Mouse (Mus musculus): ENCODE data around the gene Hdac9. TPM values are rescaled to one million over a fixed set of nuclear protein-coding genes. Genes with fewer than 3 reads are reported as not detected.

Gene Hdac9
- total and polyA plus RNA-seq, 3 experiments, result 0.55 to 1.4 TPM; not detected in 1

- TF ChIP-seq POLR2AphosphoS5 (IDR thresholded peaks at IDR 0.05; ENCODE audit: insufficient replicate concordance, low read depth, low read length) (no peak), GATA2 (IDR thresholded peaks at IDR 0.05; ENCODE audit: borderline replicate concordance, low read depth, low read length) (no peak), TAL1 (conservative IDR thresholded peaks at IDR 0.05; ENCODE audit: low read depth, low read length) (no peak)
- no peak for ATAC-seq (ENCODE audit: extremely low read depth, insufficient number of reproducible peaks, low FRiP score, poor library complexity, severe bottlenecking)
- H3K4me3 ChIP-seq (ENCODE audit: low read depth, low read length), result no peak overlapping the region
- DNase-seq (ENCODE audit: low spot score), result no peak
- no peaks in the 10 kb centered on the region for H3K27me3 ChIP-seq (ENCODE audit: insufficient read depth, low read length)
- peaks cover 9% of the 10 kb centered on the region for H3K9me3 ChIP-seq (replicated peaks)
- no peaks in the 10 kb centered on the region for H3K4me1 ChIP-seq (ENCODE audit: insufficient read depth, low read depth, low read length)
- H3K36me3 ChIP-seq (replicated peaks), result no peaks in the 10 kb centered on the region
Observed at GRCm38 (mm10) chr12:34091851-34092250, 825.0 kb downstream of the Hdac9 start.

DNA sequence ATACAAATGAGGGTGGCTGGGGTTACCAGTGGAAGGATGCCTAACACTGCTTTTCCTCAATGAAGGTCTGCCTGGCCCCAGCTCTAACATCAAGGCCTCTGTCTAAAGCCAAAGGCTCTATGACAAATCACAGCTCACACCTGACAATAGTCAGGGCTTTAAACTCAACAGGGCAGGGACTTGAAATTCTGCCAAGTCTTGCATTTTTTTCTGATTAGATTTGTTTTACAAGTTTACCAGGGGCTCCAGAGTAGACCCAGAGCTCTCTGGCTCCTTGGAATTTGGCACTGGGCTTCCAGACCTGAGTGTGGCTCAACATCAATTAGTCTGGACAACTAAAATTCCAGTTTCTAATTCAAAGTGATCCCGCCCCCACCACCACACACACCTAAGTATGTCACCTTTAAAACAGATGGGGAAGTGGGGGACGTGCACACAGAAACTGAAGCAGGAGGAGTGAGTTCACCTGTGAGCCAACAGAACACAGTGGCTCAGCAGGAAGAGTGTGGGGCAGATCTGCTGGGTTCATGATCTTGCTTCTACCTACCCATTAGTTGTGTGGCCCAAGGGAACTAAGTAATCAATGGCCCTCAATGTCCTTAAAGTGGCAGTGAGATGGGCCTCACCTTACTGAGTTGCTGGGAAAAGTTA is 829.5 kb downstream of the Hdac9 start:
- no peaks in the 10 kb centered on the region for H3K4me1 ChIP-seq (ENCODE audit: insufficient read depth, low read depth, low read length)
- TF ChIP-seq GATA2 (IDR thresholded peaks at IDR 0.05; ENCODE audit: borderline replicate concordance, low read depth, low read length) (no peak), POLR2AphosphoS5 (IDR thresholded peaks at IDR 0.05; ENCODE audit: insufficient replicate concordance, low read depth, low read length) (no peak), TAL1 (conservative IDR thresholded peaks at IDR 0.05; ENCODE audit: low read depth, low read length) (no peak), CTCF (IDR thresholded peaks at IDR 0.05; ENCODE audit: low read depth, low read length) (no peak), GATA1 (IDR thresholded peaks at IDR 0.05; ENCODE audit: borderline replicate concordance, low read length) (no peak)
- no peak overlapping the region for H3K4me3 ChIP-seq (ENCODE audit: low read depth, low read length)
- ATAC-seq (ENCODE audit: extremely low read depth, insufficient number of reproducible peaks, low FRiP score, poor library complexity, severe bottlenecking), result no peak
- H3K36me3 ChIP-seq (replicated peaks), result no peaks in the 10 kb centered on the region
- H3K27me3 ChIP-seq (ENCODE audit: insufficient read depth, low read length), result no peaks in the 10 kb centered on the region
- H3K9me3 ChIP-seq (replicated peaks), result peaks cover 8% of the 10 kb centered on the region
- no peak for DNase-seq (ENCODE audit: low spot score)

- TF ChIP-seq GATA1 (IDR thresholded peaks at IDR 0.05; ENCODE audit: borderline replicate concordance, low read length) (no peak), TAL1 (conservative IDR thresholded peaks at IDR 0.05; ENCODE audit: low read depth, low read length) (no peak), CTCF (IDR thresholded peaks at IDR 0.05; ENCODE audit: low read depth, low read length) (no peak), GATA2 (IDR thresholded peaks at IDR 0.05; ENCODE audit: borderline replicate concordance, low read depth, low read length) (no peak)
- H3K9me3 ChIP-seq (replicated peaks), result peaks cover 22% of the 10 kb centered on the region
- ATAC-seq (ENCODE audit: extremely low read depth, insufficient number of reproducible peaks, low FRiP score, poor library complexity, severe bottlenecking) (no peak), DNase-seq (ENCODE audit: low spot score) (no peak)
- H3K27me3 ChIP-seq (ENCODE audit: insufficient read depth, low read length), result no peaks in the 10 kb centered on the region
- no peaks in the 10 kb centered on the region for H3K4me1 ChIP-seq (ENCODE audit: insufficient read depth, low read depth, low read length)
- H3K4me3 ChIP-seq (ENCODE audit: low read depth, low read length), result no peak overlapping the region
- no peaks in the 10 kb centered on the region for H3K36me3 ChIP-seq (replicated peaks)
Observed at GRCm38 (mm10) chr12:34076981-34077380, 839.9 kb downstream of the Hdac9 start.

DNA sequence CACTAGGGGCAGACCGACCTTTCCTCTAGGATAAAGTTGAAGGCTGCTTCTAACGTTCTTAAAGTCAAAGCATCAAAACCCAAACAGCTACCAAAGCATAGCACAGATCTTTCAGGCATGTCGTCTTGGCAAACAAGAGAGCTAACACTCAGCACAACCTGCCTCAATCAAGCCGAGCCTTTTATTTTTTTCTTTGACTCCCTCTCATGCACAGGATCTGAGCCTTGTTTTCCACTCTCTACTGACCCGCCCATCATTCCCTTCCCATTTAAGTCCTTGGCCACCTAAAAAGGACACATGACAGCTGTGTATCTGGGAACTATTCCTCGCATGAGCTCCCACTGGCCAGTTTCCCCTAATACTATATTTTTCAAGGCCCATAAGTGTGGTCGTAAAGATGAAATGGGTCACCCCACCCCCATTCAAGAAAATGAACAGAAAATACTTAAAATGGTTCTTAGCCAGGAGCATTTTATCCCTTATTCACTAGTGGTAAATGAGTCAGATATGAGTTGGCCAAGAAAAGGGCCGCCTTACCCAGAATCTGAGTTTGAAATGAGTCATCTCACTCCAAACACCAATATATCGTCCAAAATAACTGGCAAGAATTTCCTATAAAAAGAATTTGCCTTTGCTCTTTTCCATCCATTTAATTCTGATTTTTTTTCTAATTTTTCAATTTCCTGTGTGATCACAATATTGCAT is 840.9 kb downstream of the Hdac9 start:
- TF ChIP-seq GATA2 (IDR thresholded peaks at IDR 0.05; ENCODE audit: borderline replicate concordance, low read depth, low read length) (no peak), TAL1 (conservative IDR thresholded peaks at IDR 0.05; ENCODE audit: low read depth, low read length) (no peak), CTCF (IDR thresholded peaks at IDR 0.05; ENCODE audit: low read depth, low read length) (no peak), GATA1 (IDR thresholded peaks at IDR 0.05; ENCODE audit: borderline replicate concordance, low read length) (no peak), POLR2AphosphoS5 (IDR thresholded peaks at IDR 0.05; ENCODE audit: insufficient replicate concordance, low read depth, low read length) (no peak)
- no peak overlapping the region for H3K4me3 ChIP-seq (ENCODE audit: low read depth, low read length)
- H3K9me3 ChIP-seq (replicated peaks), result peaks cover 19% of the 10 kb centered on the region
- H3K36me3 ChIP-seq (replicated peaks), result no peaks in the 10 kb centered on the region
- DNase-seq (ENCODE audit: low spot score) (no peak), ATAC-seq (ENCODE audit: extremely low read depth, insufficient number of reproducible peaks, low FRiP score, poor library complexity, severe bottlenecking) (no peak)
- no peaks in the 10 kb centered on the region for H3K4me1 ChIP-seq (ENCODE audit: insufficient read depth, low read depth, low read length)
- H3K27me3 ChIP-seq (ENCODE audit: insufficient read depth, low read length), result no peaks in the 10 kb centered on the region

DNA sequence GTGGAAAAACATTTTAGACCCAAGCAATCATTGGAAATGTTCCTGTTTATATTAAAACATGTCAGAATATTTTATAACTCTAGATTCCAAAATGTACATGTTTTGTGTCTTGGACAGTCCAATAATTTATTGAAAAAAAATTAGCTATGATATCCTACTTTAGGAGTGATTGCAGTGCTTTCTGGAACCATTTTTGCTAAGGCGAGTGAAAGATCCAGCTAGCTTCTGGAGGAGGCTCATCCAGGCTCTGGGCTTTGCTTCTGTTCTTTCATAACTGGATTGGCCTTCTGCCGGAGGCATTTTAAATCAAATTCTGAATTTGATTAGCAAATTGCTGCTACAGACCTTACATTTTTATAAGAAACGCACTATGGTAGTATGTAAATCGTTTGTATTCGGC is 864.4 kb downstream of the Hdac9 start:
- H3K9me3 ChIP-seq (replicated peaks), result peaks cover 6% of the 10 kb centered on the region
- DNase-seq (ENCODE audit: low spot score) (no peak), ATAC-seq (ENCODE audit: extremely low read depth, insufficient number of reproducible peaks, low FRiP score, poor library complexity, severe bottlenecking) (no peak)
- no peaks in the 10 kb centered on the region for H3K27me3 ChIP-seq (ENCODE audit: insufficient read depth, low read length)
- TF ChIP-seq GATA2 (IDR thresholded peaks at IDR 0.05; ENCODE audit: borderline replicate concordance, low read depth, low read length) (no peak), CTCF (IDR thresholded peaks at IDR 0.05; ENCODE audit: low read depth, low read length) (no peak), GATA1 (IDR thresholded peaks at IDR 0.05; ENCODE audit: borderline replicate concordance, low read length) (no peak), TAL1 (conservative IDR thresholded peaks at IDR 0.05; ENCODE audit: low read depth, low read length) (no peak), POLR2AphosphoS5 (IDR thresholded peaks at IDR 0.05; ENCODE audit: insufficient replicate concordance, low read depth, low read length) (no peak)
- no peak overlapping the region for H3K4me3 ChIP-seq (ENCODE audit: low read depth, low read length)
- no peaks in the 10 kb centered on the region for H3K4me1 ChIP-seq (ENCODE audit: insufficient read depth, low read depth, low read length)
- no peaks in the 10 kb centered on the region for H3K36me3 ChIP-seq (replicated peaks)

DNA sequence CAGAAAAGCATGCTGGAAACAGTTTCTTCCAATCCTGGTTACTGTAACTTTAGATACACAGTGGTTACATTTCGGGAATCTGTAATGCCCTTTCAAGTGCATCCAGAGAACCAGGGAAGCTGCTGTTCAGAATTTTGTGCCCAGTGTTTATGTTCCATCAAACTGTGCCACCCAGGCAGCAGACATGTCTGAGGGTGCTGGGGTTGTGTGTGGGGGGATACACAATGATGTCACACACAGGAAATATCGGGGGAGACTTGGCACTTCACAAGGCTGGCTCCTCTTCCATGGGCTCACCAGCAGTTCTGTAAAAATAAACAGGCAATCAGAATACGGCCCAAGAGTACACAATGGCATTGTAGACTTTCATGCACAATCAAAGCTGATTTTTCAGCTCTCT is 864.9 kb downstream of the Hdac9 start:
- no peaks in the 10 kb centered on the region for H3K36me3 ChIP-seq (replicated peaks)
- H3K4me1 ChIP-seq (ENCODE audit: insufficient read depth, low read depth, low read length), result no peaks in the 10 kb centered on the region
- DNase-seq (ENCODE audit: low spot score) (no peak), ATAC-seq (ENCODE audit: extremely low read depth, insufficient number of reproducible peaks, low FRiP score, poor library complexity, severe bottlenecking) (no peak)
- TF ChIP-seq POLR2AphosphoS5 (IDR thresholded peaks at IDR 0.05; ENCODE audit: insufficient replicate concordance, low read depth, low read length) (no peak), GATA1 (IDR thresholded peaks at IDR 0.05; ENCODE audit: borderline replicate concordance, low read length) (no peak), TAL1 (conservative IDR thresholded peaks at IDR 0.05; ENCODE audit: low read depth, low read length) (no peak), GATA2 (IDR thresholded peaks at IDR 0.05; ENCODE audit: borderline replicate concordance, low read depth, low read length) (no peak), CTCF (IDR thresholded peaks at IDR 0.05; ENCODE audit: low read depth, low read length) (no peak)
- H3K4me3 ChIP-seq (ENCODE audit: low read depth, low read length), result no peak overlapping the region
- peaks cover 6% of the 10 kb centered on the region for H3K9me3 ChIP-seq (replicated peaks)
- no peaks in the 10 kb centered on the region for H3K27me3 ChIP-seq (ENCODE audit: insufficient read depth, low read length)
